Mouse (Mus musculus): ENCODE measurements around the gene Supt3.

Gene Supt3

GRCm38 (mm10) chr17:44963051-44963798 is 186.3 kb downstream of the Supt3 start:
- no peak for DNase-seq (ENCODE audit: low read depth, low spot score)

- DNase-seq (ENCODE audit: low read depth, low spot score) = no peak
Measured at GRCm38 (mm10) chr17:44967186-44967585, 190.2 kb downstream of the Supt3 start.

- DNase-seq (ENCODE audit: low read depth, low spot score) = no peak
Measured at GRCm38 (mm10) chr17:44970255-44970654, 193.3 kb downstream of the Supt3 start.

- no peak for DNase-seq (ENCODE audit: low read depth, low spot score)
Measured at GRCm38 (mm10) chr17:44973489-44973888, 196.5 kb downstream of the Supt3 start.

- DNase-seq (ENCODE audit: low read depth, low spot score) = no peak
Measured at GRCm38 (mm10) chr17:44977690-44978089, 200.7 kb downstream of the Supt3 start.

GRCm38 (mm10) chr17:44987964-44988363 is 211.0 kb downstream of the Supt3 start:
- DNase-seq (ENCODE audit: low read depth, low spot score) = no peak

- DNase-seq (ENCODE audit: low read depth, low spot score) = no peak
Measured at GRCm38 (mm10) chr17:45003311-45003710, 226.4 kb downstream of the Supt3 start.

- DNase-seq (ENCODE audit: low read depth, low spot score) = no peak
Measured at GRCm38 (mm10) chr17:45004477-45005170, 227.7 kb downstream of the Supt3 start.

- DNase-seq (ENCODE audit: low read depth, low spot score) = no peak
Measured at GRCm38 (mm10) chr17:45007461-45007860, 230.5 kb downstream of the Supt3 start.

GRCm38 (mm10) chr17:45008663-45009062 is 231.7 kb downstream of the Supt3 start:
- no peak for DNase-seq (ENCODE audit: low read depth, low spot score)

- no peak for DNase-seq (ENCODE audit: low read depth, low spot score)
Measured at GRCm38 (mm10) chr17:45010409-45010808, 233.5 kb downstream of the Supt3 start.

GRCm38 (mm10) chr17:45016746-45017145 is 239.8 kb downstream of the Supt3 start:
- DNase-seq (ENCODE audit: low read depth, low spot score) = no peak

- no peak for DNase-seq (ENCODE audit: low read depth, low spot score)
Measured at GRCm38 (mm10) chr17:45020155-45020930, 243.4 kb downstream of the Supt3 start.

GRCm38 (mm10) chr17:45028441-45028840 is 251.5 kb downstream of the Supt3 start:
- no peak for DNase-seq (ENCODE audit: low read depth, low spot score)

- no peak for DNase-seq (ENCODE audit: low read depth, low spot score)
Measured at GRCm38 (mm10) chr17:45029106-45029505, 252.2 kb downstream of the Supt3 start.

- DNase-seq (ENCODE audit: low read depth, low spot score) = no peak
Measured at GRCm38 (mm10) chr17:45032209-45032608, 255.3 kb downstream of the Supt3 start.

GRCm38 (mm10) chr17:45033617-45034016 is 256.7 kb downstream of the Supt3 start:
- no peak for DNase-seq (ENCODE audit: low read depth, low spot score)

GRCm38 (mm10) chr17:45041084-45041483 is 264.1 kb downstream of the Supt3 start:
- no peak for DNase-seq (ENCODE audit: low read depth, low spot score)

GRCm38 (mm10) chr17:45045804-45046203 is 268.9 kb downstream of the Supt3 start:
- DNase-seq (ENCODE audit: low read depth, low spot score) = no peak

GRCm38 (mm10) chr17:45046583-45046982 is 269.6 kb downstream of the Supt3 start:
- no peak for DNase-seq (ENCODE audit: low read depth, low spot score)

- DNase-seq (ENCODE audit: low read depth, low spot score) = no peak
Measured at GRCm38 (mm10) chr17:45047236-45047635, 270.3 kb downstream of the Supt3 start.

- no peak for DNase-seq (ENCODE audit: low read depth, low spot score)
Measured at GRCm38 (mm10) chr17:45051971-45052370, 275.0 kb downstream of the Supt3 start.
